Mouse (Mus musculus) bone marrow macrophage, adult 2 months (primary cell): ENCODE measurements around the gene Chil1.

ENCODE experiments used
- CTCF ChIP-seq: IDR thresholded peaks from 2 replicates; pipeline ENCODE4 v1.5.1; 2012; ENCODE audit warnings: low read depth, mild to moderate bottlenecking, low read length, moderate library complexity
- POLR2A ChIP-seq: IDR thresholded peaks from 2 replicates; pipeline ENCODE4 v1.6.1; 2012; ENCODE audit warnings: mild to moderate bottlenecking, low read depth, low read length, borderline replicate concordance

GRCm38 (mm10) chr1:134188989-134189729, 7.2 kb downstream of the Chil1 start:
- no peak for TF ChIP-seq POLR2A
- no peak for TF ChIP-seq CTCF
